1 mouse cellular context compared by ENCODE assay signal in genomic region chr4:126148161-126148961, GRCm38 (mm10).
TF ChIP-seq lines count a peak whose summit lies in the region.

No protein-coding gene starts in this region.

TF ChIP-seq in CH12.LX, 34 proteins besides CTCF, POLR2A, EP300 and RAD21:
- TF ChIP-seq TCF12 (IDR thresholded peaks at IDR 0.05; ENCODE audit: low read depth, low read length) (no peak), MAZ (IDR thresholded peaks at IDR 0.05; ENCODE audit: low read depth, low read length) (0 out of 2 replicates have a peak, but pooled peaks have one; percentile 20)
